10 mouse cellular contexts compared by ENCODE assay signal in the genomic region with DNA sequence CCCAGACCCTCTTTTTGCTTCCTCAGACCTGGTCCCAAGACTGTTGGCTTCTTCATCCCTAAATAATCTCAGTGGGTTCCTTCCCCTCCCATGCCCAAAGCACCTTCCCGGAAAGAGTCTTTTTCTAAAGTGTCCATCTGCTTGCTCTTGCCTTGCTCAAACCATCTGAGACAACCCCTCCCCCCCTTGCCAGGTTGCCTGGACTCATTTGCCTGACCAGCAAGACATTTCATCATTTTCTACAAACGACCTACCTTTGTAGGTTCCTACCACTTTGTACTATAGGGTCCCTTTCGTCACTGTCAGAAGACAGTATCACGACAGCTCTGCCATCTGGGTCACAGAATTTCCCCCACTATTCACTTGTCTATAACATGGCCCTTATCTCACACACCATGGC. TPM values are rescaled to one million over a fixed set of nuclear protein-coding genes. Genes with fewer than 3 reads are reported as not detected.
DNase-seq lines count a peak whose midpoint lies in the region; ATAC-seq and TF ChIP-seq lines count a peak whose summit lies in the region.
"Had no signal": no experiment of that assay in that cellular context is flagged by ENCODE, and none has a peak within 500 bp of the region (broad histone marks: within the 10 kb centered on the region; RNA-seq: fewer than 3 reads in every experiment).

No protein-coding gene starts in this region.

- no peak for TF ChIP-seq CTCF in olfactory bulb, adult 2 months (IDR thresholded peaks at IDR 0.05; ENCODE audit: insufficient read depth, low read depth, low read length)

- no peaks in the 10 kb centered on the region for H3K27me3 ChIP-seq in heart, embryonic 11.5 days (ENCODE audit: control insufficient read depth, insufficient read depth, low read length)
- H3K27me3 ChIP-seq in lung, embryonic 16.5 days (ENCODE audit: control insufficient read depth, insufficient read depth, low read depth, low read length) = no peaks in the 10 kb centered on the region
- H3K27me3 ChIP-seq in heart, embryonic 15.5 days = no peaks in the 10 kb centered on the region

- H3K27ac ChIP-seq in heart, embryonic 11.5 days (ENCODE audit: low read depth, low read length) = peak overlapping the region; percentile 84; the same call in 1 of the 2 replicates
- H3K27ac ChIP-seq in lung, embryonic 16.5 days (ENCODE audit: low read length) = peak overlapping the region; percentile 97
- peak overlapping the region; percentile 86 for H3K27ac ChIP-seq in heart, embryonic 15.5 days
- 0 out of 2 replicates have a peak overlapping the region, but pooled peaks have one; percentile 92 for H3K27ac ChIP-seq in olfactory bulb, adult 2 months (ENCODE audit: insufficient read depth, low read depth, low read length)

- H3K36me3 ChIP-seq in heart, embryonic 11.5 days (ENCODE audit: control insufficient read depth, insufficient read depth, low read length) = no peaks in the 10 kb centered on the region
- peaks cover 16% of the 10 kb centered on the region for H3K36me3 ChIP-seq in lung, embryonic 16.5 days (ENCODE audit: control insufficient read depth, insufficient read depth, low read length)
- H3K36me3 ChIP-seq in heart, embryonic 15.5 days = peaks cover 7% of the 10 kb centered on the region; the same call in 1 of the 2 replicates

- H3K9ac ChIP-seq in heart, embryonic 11.5 days (ENCODE audit: low read depth, low read length) = no peak overlapping the region
- peak overlapping the region; percentile 37; the same call in 1 of the 2 replicates for H3K9ac ChIP-seq in lung, embryonic 16.5 days (ENCODE audit: low read length)
- no peak overlapping the region for H3K9ac ChIP-seq in heart, embryonic 15.5 days

- H3K9me3 ChIP-seq in heart, embryonic 11.5 days (replicated peaks; ENCODE audit: control insufficient read depth, low read length) = no peaks in the 10 kb centered on the region
- H3K9me3 ChIP-seq in lung, embryonic 16.5 days (ENCODE audit: control insufficient read depth, low read length) = no peaks in the 10 kb centered on the region
- H3K9me3 ChIP-seq in heart, embryonic 15.5 days (replicated peaks) = no peaks in the 10 kb centered on the region

- H3K4me3 ChIP-seq in heart, embryonic 11.5 days (ENCODE audit: low read depth, low read length) = no peak overlapping the region
- no peak overlapping the region for H3K4me3 ChIP-seq in lung, embryonic 16.5 days (ENCODE audit: low read length)
- H3K4me3 ChIP-seq in heart, embryonic 15.5 days = no peak overlapping the region
- H3K4me3 ChIP-seq in olfactory bulb, adult 2 months (ENCODE audit: insufficient read depth, low read depth, low read length) = no peak overlapping the region

- no peak for TF ChIP-seq POLR2A in olfactory bulb, adult 2 months (IDR thresholded peaks at IDR 0.05; ENCODE audit: insufficient read depth, low read depth, low read length)

- no peak for ATAC-seq in heart, embryonic 11.5 days (replicated peaks; ENCODE audit: insufficient number of reproducible peaks, low FRiP score, low TSS enrichment)
- ATAC-seq in lung, embryonic 16.5 days (ENCODE audit: low read depth) = no peak
- ATAC-seq in heart, embryonic 15.5 days (replicated peaks; ENCODE audit: insufficient number of reproducible peaks, insufficient read depth, low FRiP score, low read depth) = no peak
- ATAC-seq in inflammation-experienced regulatory T-cells, adult 6 months = no peak

- WGBS in heart, embryonic 11.5 days (ENCODE audit: insufficient replicate concordance) = 64% methylated on average over 4 of the region's 4 CpGs
- 72% methylated on average over 4 of the region's 4 CpGs for WGBS in lung, embryonic 16.5 days
- WGBS in heart, embryonic 15.5 days = 77% methylated on average over 4 of the region's 4 CpGs
- 93% methylated on average over 4 of the region's 4 CpGs for WGBS in olfactory bulb, adult 2 months

- peaks cover 43% of the 10 kb centered on the region for H3K4me1 ChIP-seq in heart, embryonic 11.5 days (ENCODE audit: control insufficient read depth, insufficient read depth, low read length)
- H3K4me1 ChIP-seq in lung, embryonic 16.5 days (replicated peaks; ENCODE audit: control insufficient read depth, insufficient read depth, low read length) = peaks cover 42% of the 10 kb centered on the region
- peaks cover 62% of the 10 kb centered on the region for H3K4me1 ChIP-seq in heart, embryonic 15.5 days (replicated peaks)
- H3K4me1 ChIP-seq in olfactory bulb, adult 2 months (ENCODE audit: control insufficient read depth, insufficient read depth, low read length) = peaks cover 47% of the 10 kb centered on the region

- no peak for DNase-seq in heart, adult 9 months (ENCODE audit: low spot score in 2 of 2)
- DNase-seq in lung, postnatal 25 days (ENCODE audit: low spot score) = no peak
- no peak for DNase-seq in right cerebral cortex, postnatal 36 days (ENCODE audit: low spot score in 2 of 2)

- no peak overlapping the region for H3K4me2 ChIP-seq in heart, embryonic 11.5 days
- H3K4me2 ChIP-seq in lung, embryonic 16.5 days (ENCODE audit: low read depth, low read length) = no peak overlapping the region
- no peak overlapping the region for H3K4me2 ChIP-seq in heart, embryonic 15.5 days

RNA-seq across cellular contexts. Expression of a gene that starts 1.5 kb away (rescaled TPM):
- polyA plus RNA-seq in heart, embryonic 11.5 days (2014; fragmentation: Nextera tagmentation; extraction: Ambion mirVana) = 31.7 and 35.6 TPM in 2 replicates
- 130 and 135 TPM in 2 replicates for polyA plus RNA-seq in lung, embryonic 16.5 days (2015; fragmentation: Nextera tagmentation; extraction: Ambion mirVana)
- polyA plus RNA-seq in heart, embryonic 15.5 days (2015; fragmentation: Nextera tagmentation; extraction: Ambion mirVana) = 36.9 and 45.4 TPM in 2 replicates
- 111 and 168 TPM in 2 replicates for polyA plus RNA-seq in olfactory bulb, adult 2 months (2012; ENCODE audit: insufficient read depth, insufficient read length, low replicate concordance, missing spikeins)
- 100 to 1,000 TPM; 168 to 251 (median 221) TPM for polyA plus RNA-seq in inflammation-experienced regulatory T-cells, adult 6 months (2017; shearing (Covaris generic))

RNA-seq across cellular contexts. Expression of a gene that starts 30.6 kb away (rescaled TPM):
- 1.7 and 1.9 TPM in 2 replicates for polyA plus RNA-seq in heart, embryonic 11.5 days (2014; fragmentation: Nextera tagmentation; extraction: Ambion mirVana)
- 0.09 and 0.24 TPM in 2 replicates for polyA plus RNA-seq in lung, embryonic 16.5 days (2015; fragmentation: Nextera tagmentation; extraction: Ambion mirVana)
- 0.42 TPM in 2 replicates for polyA plus RNA-seq in heart, embryonic 15.5 days (2015; fragmentation: Nextera tagmentation; extraction: Ambion mirVana)
- polyA plus RNA-seq in olfactory bulb, adult 2 months (2012; ENCODE audit: insufficient read depth, insufficient read length, low replicate concordance, missing spikeins) = not detected in 2 replicates
- polyA plus RNA-seq in inflammation-experienced regulatory T-cells, adult 6 months (2017; shearing (Covaris generic)) = not detected
- polyA plus RNA-seq: embryonic facial prominence, embryonic 11.5 days; limb, embryonic 11.5 days had no signal

RNA-seq across cellular contexts. Expression of a gene that starts 43.4 kb away (rescaled TPM):
- 10.6 and 13.4 TPM in 2 replicates for polyA plus RNA-seq in heart, embryonic 11.5 days (2014; fragmentation: Nextera tagmentation; extraction: Ambion mirVana)
- 159 and 191 TPM in 2 replicates for polyA plus RNA-seq in lung, embryonic 16.5 days (2015; fragmentation: Nextera tagmentation; extraction: Ambion mirVana)
- polyA plus RNA-seq in heart, embryonic 15.5 days (2015; fragmentation: Nextera tagmentation; extraction: Ambion mirVana) = 23.3 and 32.3 TPM in 2 replicates
- not detected in 2 replicates for polyA plus RNA-seq in olfactory bulb, adult 2 months (2012; ENCODE audit: insufficient read depth, insufficient read length, low replicate concordance, missing spikeins)
- not detected for polyA plus RNA-seq in inflammation-experienced regulatory T-cells, adult 6 months (2017; shearing (Covaris generic))

Comparison
In these comparisons a context has a peak if more than half of its experiments do, and no peak if none do; other contexts are left out.
1. RNA of a gene that starts 43.4 kb away (polyA plus RNA-seq): 159 to 191 TPM in lung, embryonic 16.5 days, 23.3 to 32.3 TPM in heart, embryonic 15.5 days and 10.6 to 13.4 TPM in heart, embryonic 11.5 days; not detected in olfactory bulb, adult 2 months and not detected in inflammation-experienced regulatory T-cells, adult 6 months; every median in the first group is over 10 times any median in the second.
2. Peak in every context shown above with its lines, with median percentiles within 50 percentile points of each other: H3K27ac ChIP-seq.